Mouse (Mus musculus) monocyte, adult 59 days (primary cell): ENCODE results near the gene Vmn2r103. TPM values are rescaled to one million over a fixed set of nuclear protein-coding genes. Genes with fewer than 3 reads are reported as not detected.

Experiments
- total RNA-seq, 2 experiments: library from RNA; stranded (reverse); gene quantifications; one replicate each; pipeline ENCODE4 v1.2.4; 2023

Gene Vmn2r103
- not detected for total RNA-seq

GRCm38 (mm10) chr17:19773063-19773462 is at the start of gene Vmn2r103:
TSS of gene Vmn2r103 (plus strand) at chr17:19773363.

Other genes starting within 250 kb of the Vmn2r103 start
- not detected for gene Vmn2r101, start 196.1 kb upstream of the Vmn2r103 start, total RNA-seq
- gene Vmn2r102, start 113.0 kb upstream of the Vmn2r103 start, total RNA-seq = not detected